Mouse (Mus musculus) lung, adult 2 months (tissue): ENCODE data around the gene Arhgap10. TPM values are rescaled to one million over a fixed set of nuclear protein-coding genes. Genes with fewer than 3 reads are reported as not detected.

Experiments used
- DNase-seq: peaks from one replicate; pipeline ENCODE4 v3.0.0; 2022
- H3K4me1 ChIP-seq: fragments of 200-500 bp; 2 replicates; pipeline ENCODE4 v1.6.1; 2011; ENCODE audit warnings: low read length; ENCODE audit not compliant: control insufficient read depth, insufficient read depth
- H3K4me3 ChIP-seq: fragments of 200-500 bp; replicated peaks from 2 replicates; pipeline ENCODE3; 2011; ENCODE audit warnings: low read depth, mild to moderate bottlenecking, control low read depth, low read length; ENCODE audit errors: extremely low read depth
- CTCF ChIP-seq: fragments of 200-500 bp; IDR thresholded peaks from 2 replicates; pipeline ENCODE4 v1.5.1; 2011; ENCODE audit warnings: mild to moderate bottlenecking, low read length, control low read depth; ENCODE audit not compliant: insufficient read depth
- POLR2A ChIP-seq: fragments of 200-500 bp; IDR thresholded peaks from 2 replicates; pipeline ENCODE4 v1.6.1; 2011; ENCODE audit warnings: low read depth, mild to moderate bottlenecking, control low read depth, low read length, borderline replicate concordance; ENCODE audit errors: extremely low read depth
- WGBS: fragments of 180-500 bp; shearing (Covaris S2); methylation state at CpG from one replicate; pipeline ENCODE4 v1.1.7; 2018; 5-methylcytosine and 5-hydroxymethylcytosine counted together
- polyA plus RNA-seq: library from polyadenylated mRNA; depleted of rRNA; stranded (reverse); fragments of >200 nt; gene quantifications from 2 replicates; pipeline ENCODE4 v1.2.3, GENCODE M21; 2012

Gene Arhgap10
- polyA plus RNA-seq, 1 experiment: 11.2 TPM

DNA sequence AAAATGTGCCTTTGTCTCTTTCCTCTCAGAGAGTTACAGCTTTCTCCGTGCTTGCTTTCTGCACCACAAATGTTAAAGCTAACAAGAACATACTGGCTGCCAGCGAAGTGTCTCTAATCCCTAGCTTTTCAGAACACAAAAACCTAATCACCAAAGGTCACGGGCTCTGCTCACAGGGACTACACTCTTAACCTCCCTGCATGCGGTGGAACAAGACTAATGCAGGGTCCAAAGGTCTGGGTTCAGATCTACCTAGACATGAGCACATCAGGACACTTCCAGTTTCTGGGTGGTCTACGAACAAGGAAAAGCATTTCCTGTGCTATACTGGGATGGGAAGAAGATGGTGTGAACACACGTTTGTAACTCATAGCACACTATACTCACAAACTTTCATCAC is 151.8 kb downstream of the Arhgap10 start:
- no peak for DNase-seq
- WGBS: 84% methylated on average over 6 of the region's 6 CpGs

GRCm38 (mm10) chr8:77364472-77364871 is 153.3 kb downstream of the Arhgap10 start:
- 91% methylated on average over 11 of the region's 11 CpGs for WGBS
- DNase-seq: no peak

More for the DNA sequence above, 151.8 kb downstream of the Arhgap10 start:
- Histone ChIP-seq H3K4me1 (no peaks in the 10 kb centered on the region), H3K4me3 (no peak overlapping the region)
- TF ChIP-seq POLR2A (no peak), CTCF (no peak)

DNA sequence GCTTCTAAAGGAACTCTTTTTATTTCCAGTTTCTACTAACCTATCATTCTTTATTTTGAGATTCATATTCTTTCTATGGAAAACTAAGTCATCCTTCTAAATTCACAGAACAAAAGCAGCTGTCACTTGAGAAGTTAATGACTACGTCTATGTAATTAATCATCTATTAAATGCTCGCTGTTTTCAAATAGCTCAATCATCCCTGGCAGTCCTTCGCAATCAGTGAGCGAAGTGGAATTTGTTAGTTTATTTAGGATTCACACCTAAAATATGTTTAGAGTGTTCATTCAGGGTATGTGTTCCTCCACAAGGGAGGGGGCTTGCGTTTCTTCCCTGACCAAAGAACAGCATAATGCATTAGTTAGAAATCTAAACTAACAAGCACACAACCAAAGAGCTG is 156.9 kb downstream of the Arhgap10 start:
- TF ChIP-seq CTCF (no peak), POLR2A (no peak)
- WGBS: 91% methylated on average over 5 of the region's 5 CpGs
- Histone ChIP-seq H3K4me1 (no peaks in the 10 kb centered on the region), H3K4me3 (no peak overlapping the region)
- DNase-seq: no peak

More at GRCm38 (mm10) chr8:77364472-77364871, 153.3 kb downstream of the Arhgap10 start:
- TF ChIP-seq CTCF: no peak
- no peak for TF ChIP-seq POLR2A
- Histone ChIP-seq H3K4me3 (no peak overlapping the region), H3K4me1 (no peaks in the 10 kb centered on the region)

GRCm38 (mm10) chr8:77360423-77360822 is 157.3 kb downstream of the Arhgap10 start:
- no peaks in the 10 kb centered on the region for H3K4me1 ChIP-seq
- TF ChIP-seq POLR2A (no peak), CTCF (no peak)
- no peak overlapping the region for H3K4me3 ChIP-seq
- 92% methylated on average over 5 of the region's 5 CpGs for WGBS
- no peak for DNase-seq

GRCm38 (mm10) chr8:77357126-77357525 is 160.6 kb downstream of the Arhgap10 start:
- no peak for TF ChIP-seq POLR2A
- TF ChIP-seq CTCF: no peak
- no peaks in the 10 kb centered on the region for H3K4me1 ChIP-seq
- WGBS: 87% methylated on average over 8 of the region's 8 CpGs
- H3K4me3 ChIP-seq: no peak overlapping the region
- no peak for DNase-seq

DNA sequence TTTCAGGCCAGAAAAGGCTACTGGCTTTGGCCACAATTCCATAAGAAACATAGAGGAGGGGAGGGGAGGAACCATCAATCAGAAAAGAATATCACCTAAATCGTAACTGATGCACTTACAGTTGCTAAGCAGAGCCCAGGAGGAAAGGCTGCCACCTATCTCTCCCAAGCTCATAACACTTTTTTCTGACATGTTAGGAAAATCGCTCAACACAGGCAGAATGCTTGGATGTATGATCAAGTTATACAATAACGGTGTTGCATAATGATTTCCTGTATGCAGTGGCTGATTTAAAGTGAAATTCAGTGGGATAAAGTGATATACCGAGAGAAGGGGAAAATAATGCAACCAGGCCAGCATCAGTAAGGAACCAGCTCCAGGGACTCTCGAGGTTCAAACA is 162.4 kb downstream of the Arhgap10 start:
- no peak for TF ChIP-seq POLR2A
- no peak for TF ChIP-seq CTCF
- Histone ChIP-seq H3K4me3 (no peak overlapping the region), H3K4me1 (no peaks in the 10 kb centered on the region)
- 85% methylated on average over 5 of the region's 5 CpGs for WGBS
- no peak for DNase-seq

DNA sequence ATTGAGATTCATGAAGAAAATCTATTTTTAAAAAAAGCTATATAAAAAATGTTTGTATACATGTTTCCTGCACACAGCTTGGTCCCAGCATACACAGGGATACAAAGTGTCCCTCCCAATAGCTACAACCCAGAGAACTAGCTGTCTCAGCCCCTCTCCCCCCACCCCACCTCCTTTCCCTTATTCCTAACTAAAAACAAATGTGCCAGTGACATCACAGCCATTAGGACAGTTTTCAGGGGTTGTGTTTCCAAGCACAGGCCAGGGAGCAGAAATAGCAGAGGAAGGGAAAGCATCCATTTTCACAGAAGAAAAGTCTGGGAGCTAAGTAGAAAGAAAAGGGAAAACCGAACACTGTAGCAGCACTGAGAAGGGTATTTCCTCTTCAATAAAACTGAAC is 163.6 kb downstream of the Arhgap10 start:
- Histone ChIP-seq H3K4me3 (no peak overlapping the region), H3K4me1 (no peaks in the 10 kb centered on the region)
- no peak for TF ChIP-seq CTCF
- TF ChIP-seq POLR2A: no peak
- DNase-seq: no peak
- WGBS: 76% methylated on average over 1 of the region's 1 CpGs

DNA sequence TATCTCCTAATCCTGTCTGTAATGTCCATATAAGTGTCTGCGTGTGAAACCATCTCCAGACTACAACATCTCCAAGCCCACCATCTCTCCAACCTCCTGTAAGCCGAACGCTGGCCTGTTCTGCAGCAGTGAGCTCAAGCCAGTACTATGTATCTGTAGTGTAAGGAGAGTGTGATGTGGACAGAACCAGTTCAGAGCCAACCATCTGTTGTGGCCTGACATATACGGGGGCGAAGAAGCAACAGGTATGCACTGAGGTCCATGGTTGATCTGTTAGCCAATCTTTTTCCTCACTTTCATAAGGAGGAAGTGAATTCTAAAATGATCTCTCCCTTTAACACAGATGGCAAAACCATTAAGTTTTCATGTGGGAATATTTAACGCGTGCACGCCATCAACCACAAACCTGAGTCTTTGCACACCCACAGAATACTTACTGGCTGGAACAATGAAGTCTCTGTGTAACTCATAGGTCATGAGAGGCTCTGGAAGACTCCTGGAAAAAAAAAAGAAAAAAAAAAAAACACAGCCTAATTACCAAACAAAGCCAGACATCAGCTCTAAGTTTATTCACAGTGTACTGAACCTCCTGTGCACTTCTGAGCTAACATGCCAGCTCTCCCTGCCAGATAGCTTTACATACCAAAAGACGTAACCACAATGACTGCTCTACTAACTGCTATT is 166.4 kb downstream of the Arhgap10 start:
- Histone ChIP-seq H3K4me1 (no peaks in the 10 kb centered on the region), H3K4me3 (no peak overlapping the region)
- TF ChIP-seq POLR2A (no peak), CTCF (no peak)
- 88% methylated on average over 9 of the region's 9 CpGs for WGBS
- DNase-seq: no peak

DNA sequence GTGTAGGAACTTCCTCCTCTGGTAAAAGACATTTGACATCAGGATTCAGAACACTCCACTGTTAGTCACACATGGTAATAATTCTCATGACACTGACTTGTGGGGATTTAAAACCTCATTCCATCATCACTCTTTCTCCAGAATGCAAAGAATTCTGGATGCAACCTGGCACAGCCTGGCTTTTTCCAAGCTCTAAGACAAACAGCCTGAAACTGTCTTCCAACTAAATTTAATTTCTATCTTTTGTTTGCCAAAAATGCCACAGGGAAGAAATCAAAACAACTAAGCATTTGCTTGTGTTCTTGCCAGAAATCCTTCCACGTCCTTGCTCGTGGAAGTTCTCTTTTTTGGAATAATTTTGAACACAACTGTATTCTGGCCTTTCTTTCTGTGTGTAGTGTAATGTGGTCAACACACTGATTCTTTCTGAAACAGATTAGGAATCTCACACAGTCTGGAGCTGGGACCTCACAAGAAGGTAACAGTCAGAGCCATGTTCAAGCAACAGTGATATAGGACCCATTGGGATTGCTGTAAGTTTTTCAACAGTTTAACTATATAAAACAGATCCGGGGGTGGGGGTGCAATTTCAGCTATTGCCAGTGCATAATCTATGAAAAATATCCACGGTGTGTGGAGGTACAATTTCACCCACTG is 167.5 kb downstream of the Arhgap10 start:
- H3K4me3 ChIP-seq: no peak overlapping the region
- WGBS: 74% methylated on average over 4 of the region's 4 CpGs
- TF ChIP-seq CTCF (no peak), POLR2A (no peak)
- H3K4me1 ChIP-seq: no peaks in the 10 kb centered on the region
- no peak for DNase-seq

- DNase-seq: no peak
- TF ChIP-seq CTCF (no peak), POLR2A (no peak)
- 88% methylated on average over 6 of the region's 6 CpGs for WGBS
- H3K4me3 ChIP-seq: no peak overlapping the region
- peaks cover 2% of the 10 kb centered on the region; the same call in 1 of the 2 replicates for H3K4me1 ChIP-seq
Measured at GRCm38 (mm10) chr8:77343916-77344315, 173.8 kb downstream of the Arhgap10 start.
